In genomic region chr4:139601519-139602356, GRCm38 (mm10) we compare ENCODE assay signal across 10 mouse cellular contexts. TPM values are rescaled to one million over a fixed set of nuclear protein-coding genes. Genes with fewer than 3 reads are reported as not detected.
A peak's percentile ranks its signal among the peaks of the same experiment; 100 is the strongest.
DNase-seq lines count a peak whose midpoint lies in the region; ATAC-seq lines count a peak whose summit lies in the region.
"Had no signal": no experiment of that assay in that cellular context is flagged by ENCODE, and none has a peak within 500 bp of the region (broad histone marks: within the 10 kb centered on the region; RNA-seq: fewer than 3 reads in every experiment).

No protein-coding gene starts in this region.

- 30% methylated on average over 7 of the region's 7 CpGs for whole genome bisulfite sequencing in heart, embryonic 12.5 days
- WGBS in limb, embryonic 13.5 days: 61% methylated on average over 7 of the region's 7 CpGs

- no peaks in the 10 kb centered on the region for H3K9me3 ChIP-seq in heart, embryonic 12.5 days (replicated peaks)
- H3K9me3 ChIP-seq in limb, embryonic 13.5 days: no peaks in the 10 kb centered on the region

- H3K27me3 ChIP-seq in heart, embryonic 12.5 days (replicated peaks): no peaks in the 10 kb centered on the region
- H3K27me3 ChIP-seq in limb, embryonic 13.5 days: no peaks in the 10 kb centered on the region

- peak overlapping the region; percentile 44; the same call in 1 of the 2 replicates for H3K9ac ChIP-seq in heart, embryonic 12.5 days
- H3K9ac ChIP-seq in limb, embryonic 13.5 days: no peak overlapping the region; the same call in 1 of the 2 replicates
- H3K9ac ChIP-seq: forebrain, postnatal 0 days had no signal

- peak overlapping the region; percentile 86 for H3K27ac ChIP-seq in heart, embryonic 12.5 days (ENCODE audit: poor library complexity, severe bottlenecking)
- peak overlapping the region; percentile 66 for H3K27ac ChIP-seq in limb, embryonic 13.5 days

- H3K4me2 ChIP-seq in heart, embryonic 12.5 days: peak overlapping the region; percentile 41
- H3K4me2 ChIP-seq in limb, embryonic 13.5 days (replicated peaks): no peak overlapping the region

- DNase-seq in heart, adult 8-10 months (ENCODE audit: low spot score): no peak
- DNase-seq in 3134 (ENCODE audit: extremely low read depth, insufficient read length, low spot score) (peak; percentile 83), adipocyte (ENCODE audit: low spot score) (peak; percentile 71), MN1 (ENCODE audit: low spot score) (no peak)
- DNase-seq in right cerebral cortex, adult 2 months (ENCODE audit: low spot score in 2 of 2): no peak
- DNase-seq in urinary bladder, postnatal 14 days (ENCODE audit: low spot score): no peak

- no peak overlapping the region for H3K4me3 ChIP-seq in heart, embryonic 12.5 days
- no peak overlapping the region for H3K4me3 ChIP-seq in limb, embryonic 13.5 days

- ATAC-seq in heart, embryonic 12.5 days (ENCODE audit: insufficient number of reproducible peaks, low FRiP score): no peak
- ATAC-seq in limb, embryonic 13.5 days (ENCODE audit: low FRiP score, low read depth): no peak
- ATAC-seq: forebrain, postnatal 0 days had no signal

- H3K36me3 ChIP-seq in heart, embryonic 12.5 days: peaks cover 21% of the 10 kb centered on the region
- H3K36me3 ChIP-seq in limb, embryonic 13.5 days: peaks cover 26% of the 10 kb centered on the region

- peaks cover 66% of the 10 kb centered on the region for H3K4me1 ChIP-seq in heart, embryonic 12.5 days (replicated peaks)
- H3K4me1 ChIP-seq in limb, embryonic 13.5 days: peaks cover 64% of the 10 kb centered on the region

RNA-seq across cellular contexts. Expression of gene Gm21969, which starts 1.2 kb away (rescaled TPM):
- polyA plus RNA-seq in heart, embryonic 12.5 days (2016; fragmentation: Nextera tagmentation; extraction: Ambion mirVana): not detected in 2 replicates
- not detected for total RNA-seq in heart, adult 8-10 months (2022)
- polyA plus RNA-seq in limb, embryonic 13.5 days (2015; fragmentation: Nextera tagmentation; extraction: Ambion mirVana): not detected in 2 replicates
- total RNA-seq: forebrain, postnatal 0 days had no signal
- polyA plus RNA-seq: forebrain, postnatal 0 days; limb, embryonic 11.5 days had no signal

RNA-seq across cellular contexts. Expression of gene Aldh4a1, which starts 20.9 kb away (rescaled TPM):
- polyA plus RNA-seq in heart, embryonic 12.5 days (2016; fragmentation: Nextera tagmentation; extraction: Ambion mirVana): 22.7 and 23.2 TPM in 2 replicates
- total RNA-seq in heart, adult 8-10 months (2022): 100 to 1,000 TPM in 2 of 4 experiments, 10 to 100 TPM in 2; 96.8 to 104 (median 101) TPM
- polyA plus RNA-seq in limb, embryonic 13.5 days (2015; fragmentation: Nextera tagmentation; extraction: Ambion mirVana): 24.7 and 25.9 TPM in 2 replicates

RNA-seq across cellular contexts. Expression of gene Tas1r2, which starts 51.6 kb away (rescaled TPM):
- polyA plus RNA-seq in heart, embryonic 12.5 days (2016; fragmentation: Nextera tagmentation; extraction: Ambion mirVana): 0.05 TPM in 1 of 2 replicates, not detected in the other
- not detected for total RNA-seq in heart, adult 8-10 months (2022)
- not detected in 2 replicates for polyA plus RNA-seq in limb, embryonic 13.5 days (2015; fragmentation: Nextera tagmentation; extraction: Ambion mirVana)
- polyA plus RNA-seq: forebrain, postnatal 0 days; limb, embryonic 11.5 days had no signal

Comparison
In these comparisons a context has a peak if more than half of its experiments do, and no peak if none do; other contexts are left out.
1. DNase-seq: peak in 3134 (single experiment) and adipocyte (single experiment); none in heart, adult 8-10 months (single experiment), right cerebral cortex, adult 2 months (0 of 2), urinary bladder, postnatal 14 days (single experiment) and MN1 (single experiment).